Mouse (Mus musculus) adrenal gland, adult 2 months (tissue): Measurements from ENCODE around the gene Cdkn2a. TPM values are rescaled to one million over a fixed set of nuclear protein-coding genes. Genes with fewer than 3 reads are reported as not detected.

Experiments used
- DNase-seq: peaks from one replicate; pipeline ENCODE4 v3.0.0; 2021
- long read RNA-seq: library from polyadenylated mRNA; stranded (forward); transcript quantifications from one replicate; pipeline ENCODE4 v2.0.0, GENCODE M21; 2021
- polyA plus RNA-seq: library from polyadenylated mRNA; depleted of rRNA; stranded (reverse); fragments of >200 nt; gene quantifications from 2 replicates; pipeline ENCODE4 v1.2.3, GENCODE M21; 2012; rRNA removed
- total RNA-seq, 2 experiments: library from RNA; stranded (reverse); gene quantifications; 2 replicates each; pipeline ENCODE4 v1.2.3; 2021

Cdkn2a gene
- 1 to 10 TPM; 2.1 to 3.4 TPM for total RNA-seq
- 9.4 and 10.3 TPM in 2 replicates for polyA plus RNA-seq
- long read RNA-seq: 0 reads

- DNase-seq: peak; percentile 89
These were observed at the start of gene Cdkn2a for GRCm38 (mm10) chr4:89294486-89295440. Cdkn2a (minus strand) TSS chr4:89294653.

GRCm38 (mm10) chr4:89313461-89313860, 19.0 kb upstream of the Cdkn2a start:
- DNase-seq: no peak

- peak; percentile 99 for DNase-seq
These were observed 16.2 kb upstream of the Cdkn2a start, which contains the start of gene Cdkn2b for GRCm38 (mm10) chr4:89310491-89311254. Cdkn2b (minus strand) TSS chr4:89311039.

GRCm38 (mm10) chr4:89309996-89310395, 15.5 kb upstream of the Cdkn2a start:
- no peak for DNase-seq

GRCm38 (mm10) chr4:89308001-89308400, 13.5 kb upstream of the Cdkn2a start:
- no peak for DNase-seq

- no peak for DNase-seq
These were observed 12.4 kb upstream of the Cdkn2a start for GRCm38 (mm10) chr4:89306798-89307365.

- DNase-seq: no peak
These were observed 11.2 kb upstream of the Cdkn2a start for GRCm38 (mm10) chr4:89305691-89306090.

- no peak for DNase-seq
These were observed 9.0 kb upstream of the Cdkn2a start for GRCm38 (mm10) chr4:89303281-89303995.

GRCm38 (mm10) chr4:89302129-89302528, 7.7 kb upstream of the Cdkn2a start:
- no peak for DNase-seq

GRCm38 (mm10) chr4:89299721-89300120, 5.3 kb upstream of the Cdkn2a start:
- no peak for DNase-seq

GRCm38 (mm10) chr4:89295441-89296220, 1.2 kb upstream of the Cdkn2a start:
- no peak for DNase-seq

- no peak for DNase-seq
These were observed 365 bp downstream of the Cdkn2a start for GRCm38 (mm10) chr4:89294091-89294485.

GRCm38 (mm10) chr4:89293516-89293915, 937 bp downstream of the Cdkn2a start:
- DNase-seq: no peak

- no peak for DNase-seq
These were observed 5.4 kb downstream of the Cdkn2a start for GRCm38 (mm10) chr4:89289028-89289427.

GRCm38 (mm10) chr4:89286566-89286965, 7.9 kb downstream of the Cdkn2a start:
- DNase-seq: no peak

GRCm38 (mm10) chr4:89285688-89286087, 8.8 kb downstream of the Cdkn2a start:
- no peak for DNase-seq

GRCm38 (mm10) chr4:89282661-89283060, 11.8 kb downstream of the Cdkn2a start:
- DNase-seq: no peak

GRCm38 (mm10) chr4:89282036-89282566, 12.4 kb downstream of the Cdkn2a start:
- DNase-seq: peak; percentile 36

- DNase-seq: no peak
These were observed 13.2 kb downstream of the Cdkn2a start for GRCm38 (mm10) chr4:89281236-89281635.

GRCm38 (mm10) chr4:89279641-89280040, 14.8 kb downstream of the Cdkn2a start:
- no peak for DNase-seq
